Mouse (Mus musculus): ENCODE results near the gene Sar1a.

Sar1a gene

GRCm38 (mm10) chr10:61730171-61730570 is 50.1 kb downstream of the Sar1a start:
- no peak for DNase-seq (ENCODE audit: low read depth, low spot score)

- DNase-seq (ENCODE audit: low read depth, low spot score) = peak; percentile 55
Observed at GRCm38 (mm10) chr10:61734377-61734776, 54.3 kb downstream of the Sar1a start.

- DNase-seq (ENCODE audit: low read depth, low spot score) = no peak
Observed at GRCm38 (mm10) chr10:61736671-61737078, 56.6 kb downstream of the Sar1a start.

- DNase-seq (ENCODE audit: low read depth, low spot score) = no peak
Observed at GRCm38 (mm10) chr10:61737537-61737936, 57.4 kb downstream of the Sar1a start.

GRCm38 (mm10) chr10:61738126-61738525 is 58.0 kb downstream of the Sar1a start:
- DNase-seq (ENCODE audit: low read depth, low spot score) = no peak

- DNase-seq (ENCODE audit: low read depth, low spot score) = no peak
Observed at GRCm38 (mm10) chr10:61741306-61741705, 61.2 kb downstream of the Sar1a start.

- peak; percentile 10 for DNase-seq (ENCODE audit: low read depth, low spot score)
Observed at GRCm38 (mm10) chr10:61741873-61742272, 61.8 kb downstream of the Sar1a start.

GRCm38 (mm10) chr10:61742336-61742735 is 62.2 kb downstream of the Sar1a start:
- DNase-seq (ENCODE audit: low read depth, low spot score) = no peak
